Mouse (Mus musculus): ENCODE data around the gene Tgfbr3.

Tgfbr3 gene

DNA sequence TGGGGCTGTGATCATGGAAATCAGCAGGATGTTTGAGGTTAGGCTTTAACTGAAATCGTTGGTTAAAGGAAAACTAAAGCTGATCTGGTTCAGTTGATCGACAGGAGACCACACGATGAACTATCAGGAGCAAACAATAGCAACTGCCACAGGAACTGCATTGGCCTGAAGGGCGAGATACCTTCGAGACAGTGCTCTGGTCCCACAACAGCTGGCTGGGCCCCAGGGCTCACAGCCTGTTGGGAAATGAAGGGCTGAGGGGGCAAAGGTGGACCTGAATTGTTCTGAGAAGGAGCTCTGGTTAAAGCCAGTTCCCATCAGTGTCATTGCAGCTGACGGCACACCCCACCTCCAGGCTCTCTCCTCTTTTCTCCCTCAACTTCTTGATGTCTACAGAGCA is 52.5 kb downstream of the Tgfbr3 start:
- peak; percentile 32 for DNase-seq

DNA sequence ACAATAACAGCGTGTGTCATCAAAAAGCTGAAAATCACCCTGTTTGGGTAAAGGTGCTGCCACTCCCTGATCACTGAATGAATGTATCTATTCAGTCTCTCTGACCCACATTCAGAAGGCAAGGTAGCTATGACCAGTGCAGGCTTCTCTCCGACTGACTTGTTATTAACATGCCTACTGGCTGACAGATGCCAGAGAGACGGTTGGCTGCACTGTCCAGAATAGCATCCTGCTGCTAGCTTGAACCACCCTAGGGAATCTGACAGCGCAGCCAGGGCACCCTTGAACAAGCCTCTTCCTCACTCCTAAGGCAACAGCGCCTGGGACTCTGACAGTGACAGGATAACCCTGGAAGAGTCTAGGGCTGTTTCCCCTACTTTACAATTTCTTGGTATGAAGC is 53.4 kb downstream of the Tgfbr3 start:
- DNase-seq = no peak

DNA sequence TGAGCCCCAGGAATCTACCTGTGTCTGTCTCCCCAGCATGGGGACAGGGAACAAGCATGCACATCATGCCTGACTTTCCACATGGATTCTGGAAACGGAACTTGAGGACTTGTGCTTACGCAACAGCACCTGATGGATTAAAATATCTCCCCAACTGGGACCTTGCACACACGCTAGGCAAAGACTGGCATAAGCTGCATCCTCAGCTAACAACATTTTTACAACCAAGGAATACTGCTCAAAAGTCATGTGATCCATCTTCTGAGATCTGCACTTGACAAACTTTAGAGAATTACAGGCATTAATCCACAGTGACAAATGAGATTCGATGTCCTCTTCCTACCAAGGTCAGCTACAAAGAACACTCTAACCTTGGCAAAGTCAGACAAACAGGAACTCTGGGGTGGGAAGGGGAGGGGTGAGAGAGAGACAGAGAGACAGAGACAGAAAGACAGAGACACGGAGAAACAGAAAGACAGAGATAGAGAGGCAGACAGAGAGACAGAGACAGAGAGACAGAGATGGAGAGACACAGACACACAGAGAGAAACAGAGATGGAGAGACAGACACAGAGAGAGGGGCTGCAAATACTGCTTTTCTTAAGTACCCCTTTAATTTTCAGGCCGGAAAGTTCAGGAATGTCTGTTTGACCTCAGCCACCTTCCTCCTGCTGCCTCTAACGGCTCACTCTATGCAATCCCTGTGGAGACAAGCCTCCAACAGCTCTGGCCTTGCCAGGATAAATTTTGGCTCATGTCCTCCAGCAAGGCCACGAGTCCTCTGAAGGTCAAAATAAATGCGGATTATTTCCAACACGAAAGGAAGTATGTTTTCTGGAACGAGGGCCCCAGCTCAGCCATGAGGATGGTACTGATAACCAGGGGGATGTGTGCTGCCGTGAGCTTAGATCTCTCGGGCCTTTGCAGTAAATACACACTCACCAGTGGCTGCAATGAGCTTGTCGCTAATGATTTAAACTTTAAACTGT is 55.8 kb downstream of the Tgfbr3 start:
- DNase-seq = no peak

DNA sequence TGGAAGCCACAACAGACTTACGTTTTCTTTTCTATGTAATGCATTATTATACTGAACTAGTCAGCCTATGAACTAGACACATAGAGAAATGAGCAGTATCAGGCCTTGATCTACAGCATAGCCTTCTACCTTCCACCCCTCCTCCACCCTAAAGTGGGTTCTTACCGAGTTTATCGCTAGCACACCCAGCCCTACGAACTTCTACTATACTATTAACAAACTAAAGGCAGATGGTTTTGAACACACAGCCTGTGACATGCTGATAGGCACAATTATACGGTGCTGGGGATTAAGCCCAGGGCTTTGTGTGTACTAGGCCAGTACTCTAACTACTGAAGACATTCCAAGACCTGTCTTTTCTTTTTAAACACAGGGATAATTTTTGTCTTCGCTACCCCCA is 59.2 kb downstream of the Tgfbr3 start:
- DNase-seq = no peak

DNA sequence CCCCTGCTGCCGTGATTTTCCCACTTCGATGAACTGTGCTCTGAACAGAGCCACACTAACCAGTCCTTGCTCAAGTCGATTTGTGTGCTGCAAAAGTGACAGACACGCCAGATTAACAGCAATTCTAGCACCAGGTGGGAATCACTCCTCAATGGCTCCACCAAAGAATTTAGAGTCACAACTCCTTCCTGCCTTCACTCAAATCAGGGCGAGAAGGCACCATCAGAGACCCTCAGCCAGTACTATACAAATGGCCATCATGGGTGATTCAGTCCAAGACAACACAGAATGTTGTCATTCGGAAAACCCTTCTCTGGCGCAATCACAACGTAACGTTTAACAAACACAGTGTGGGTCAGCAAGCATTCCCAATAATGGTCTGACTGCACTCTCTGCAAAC is 60.4 kb downstream of the Tgfbr3 start:
- no peak for DNase-seq

DNA sequence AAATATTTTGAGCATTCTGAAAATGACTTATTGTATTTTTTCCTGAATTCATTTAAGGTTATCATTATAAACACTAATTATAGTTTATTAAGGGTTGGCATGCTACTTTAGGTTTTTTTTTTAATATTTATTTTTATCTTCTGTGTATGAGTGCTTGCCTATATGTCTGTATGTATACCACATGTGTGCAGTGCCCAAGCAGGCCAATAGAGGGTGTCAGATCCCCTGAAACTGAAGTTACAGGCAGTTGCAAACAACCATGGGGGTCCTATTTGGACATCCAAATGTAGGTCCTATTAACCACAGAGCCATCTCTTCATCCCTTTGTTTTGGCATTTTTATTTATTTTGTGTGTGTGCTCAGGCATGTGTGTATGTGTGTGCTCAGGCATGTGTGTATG is 61.8 kb downstream of the Tgfbr3 start:
- no peak for DNase-seq

DNA sequence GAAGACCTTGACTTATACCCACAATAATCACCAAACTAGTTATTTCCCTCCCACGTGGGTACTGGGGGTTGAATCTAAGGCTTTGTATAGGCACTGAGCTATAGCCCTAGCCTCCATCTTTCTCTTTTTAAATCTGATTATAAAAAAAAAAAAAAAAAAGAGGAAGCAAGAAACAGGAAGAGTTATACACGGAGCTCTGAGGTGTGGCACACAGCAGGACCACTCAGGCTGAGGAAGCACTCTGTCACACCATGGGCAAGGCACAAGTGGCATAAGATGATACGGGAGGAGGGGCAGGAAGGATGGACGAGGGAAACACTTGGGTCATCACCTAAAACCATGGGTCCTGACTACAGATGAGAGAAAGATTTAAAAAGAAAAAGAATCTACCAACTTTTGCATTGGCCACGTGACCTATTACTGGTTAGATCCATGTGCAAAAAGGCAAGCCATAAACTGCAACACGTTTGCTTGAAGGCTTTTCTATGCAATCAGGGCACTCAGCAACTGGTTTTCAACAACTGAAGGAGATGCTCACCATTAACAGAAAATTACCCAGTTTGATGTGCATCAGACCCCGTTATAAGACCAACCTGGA is 64.5 kb downstream of the Tgfbr3 start:
- DNase-seq = no peak

DNA sequence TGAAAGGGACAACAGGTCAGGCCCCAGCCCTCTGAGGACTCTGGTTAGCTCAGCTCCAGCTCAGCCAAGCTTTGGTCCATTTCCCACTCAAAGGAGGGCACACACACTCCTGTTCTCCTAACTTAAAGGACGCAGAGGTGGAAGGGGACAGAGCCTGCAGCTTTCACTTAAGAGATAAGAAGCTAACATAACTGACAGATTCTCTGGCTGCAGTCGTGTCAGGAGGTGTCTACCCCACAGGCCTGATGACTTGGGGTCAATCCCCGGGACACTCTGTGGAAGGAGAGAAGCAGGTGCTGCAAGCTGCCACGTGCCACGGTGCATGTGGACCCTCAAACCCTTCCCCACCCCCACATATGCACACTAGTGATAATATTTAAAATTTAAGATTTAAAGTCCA is 65.3 kb downstream of the Tgfbr3 start:
- DNase-seq = no peak

DNA sequence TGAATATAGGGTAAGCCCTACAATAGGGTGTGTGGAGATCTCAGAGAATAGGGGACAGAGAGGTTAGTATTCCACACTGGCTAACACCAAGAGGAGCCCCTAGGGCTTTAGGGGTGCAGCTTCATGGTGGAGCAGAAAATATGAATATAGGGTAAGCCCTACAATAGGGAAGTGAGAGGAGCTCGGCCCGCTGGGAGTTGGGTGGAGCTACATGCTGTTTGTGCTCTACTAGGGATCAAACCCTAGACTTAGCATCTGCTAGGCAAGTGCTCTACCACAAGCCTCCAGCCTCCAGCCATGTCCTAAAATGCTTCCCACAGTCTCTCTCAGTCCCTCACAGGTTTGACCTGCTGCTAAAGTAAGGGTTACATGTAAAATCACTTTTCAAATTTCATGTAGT is 65.9 kb downstream of the Tgfbr3 start:
- peak; percentile 46 for DNase-seq

DNA sequence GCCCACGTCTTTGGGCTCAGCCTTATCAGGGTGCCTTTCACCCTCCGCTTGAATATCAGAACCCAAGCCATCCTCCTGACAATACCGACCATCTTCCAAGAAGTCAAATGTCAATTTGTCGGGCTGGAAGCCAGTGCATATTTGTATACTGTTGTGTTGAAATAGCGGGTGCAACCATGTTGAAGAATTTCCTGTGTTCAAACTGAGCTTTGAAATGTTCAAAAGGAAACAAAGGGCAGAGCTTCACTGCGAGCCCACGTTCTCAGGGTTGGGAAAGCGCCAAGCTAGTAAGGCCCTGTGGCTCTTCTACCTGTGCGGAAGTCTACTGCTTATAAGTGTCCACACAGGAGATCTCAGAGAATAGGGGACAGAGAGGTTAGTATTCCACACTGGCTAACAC is 66.4 kb downstream of the Tgfbr3 start:
- DNase-seq = peak; percentile 39

DNA sequence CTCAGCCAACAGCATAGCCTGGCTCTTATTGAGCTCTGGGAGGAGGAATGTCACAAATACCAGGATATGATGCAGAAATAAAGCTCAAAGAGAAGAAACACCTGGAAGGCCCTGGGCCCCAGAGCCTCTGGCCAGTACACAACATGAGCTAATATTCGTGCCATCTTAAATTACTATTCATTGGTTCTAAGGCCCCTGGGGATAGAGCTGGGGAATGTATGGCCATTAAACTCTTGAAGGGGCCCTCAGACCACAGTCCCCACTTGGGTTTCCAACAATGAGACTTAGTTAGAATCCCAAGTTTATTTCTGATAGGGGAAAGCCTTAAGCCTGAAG is 66.8 kb downstream of the Tgfbr3 start:
- no peak for DNase-seq

DNA sequence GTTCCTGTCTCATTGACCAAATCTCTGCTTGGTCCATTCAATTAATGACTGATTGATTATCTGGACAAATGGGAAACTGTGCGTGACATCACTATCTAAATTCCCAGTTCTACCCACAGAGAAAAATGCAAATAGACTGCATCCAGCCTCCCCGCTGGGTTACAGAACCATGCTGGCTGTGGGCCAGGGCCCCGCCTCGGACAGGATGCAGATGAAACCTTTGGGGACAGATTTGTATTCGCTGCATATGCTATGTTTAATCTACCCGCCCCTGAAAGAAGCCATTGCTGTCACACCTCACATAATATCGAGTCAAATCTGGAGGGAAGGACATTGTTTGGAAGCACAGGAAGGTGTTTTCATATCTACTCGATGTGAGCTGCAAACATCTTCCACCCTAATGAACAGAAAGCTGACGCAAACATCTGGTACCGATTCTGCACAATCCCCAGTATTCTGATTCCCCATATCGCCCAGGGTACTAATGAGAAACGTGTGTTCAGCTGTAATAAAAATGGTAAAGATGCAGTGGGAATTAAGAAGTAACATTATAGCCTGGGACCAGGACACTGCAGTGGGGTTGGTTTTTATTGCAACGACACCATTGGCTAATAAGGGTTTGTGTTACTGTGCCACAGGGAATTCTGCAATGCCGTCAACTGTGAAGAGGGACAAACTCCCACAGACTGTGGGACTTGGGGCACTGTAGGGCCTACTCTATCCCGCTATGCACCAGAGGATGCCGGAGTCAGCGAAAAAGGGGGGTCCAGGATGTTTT is 67.3 kb downstream of the Tgfbr3 start:
- DNase-seq = no peak

DNA sequence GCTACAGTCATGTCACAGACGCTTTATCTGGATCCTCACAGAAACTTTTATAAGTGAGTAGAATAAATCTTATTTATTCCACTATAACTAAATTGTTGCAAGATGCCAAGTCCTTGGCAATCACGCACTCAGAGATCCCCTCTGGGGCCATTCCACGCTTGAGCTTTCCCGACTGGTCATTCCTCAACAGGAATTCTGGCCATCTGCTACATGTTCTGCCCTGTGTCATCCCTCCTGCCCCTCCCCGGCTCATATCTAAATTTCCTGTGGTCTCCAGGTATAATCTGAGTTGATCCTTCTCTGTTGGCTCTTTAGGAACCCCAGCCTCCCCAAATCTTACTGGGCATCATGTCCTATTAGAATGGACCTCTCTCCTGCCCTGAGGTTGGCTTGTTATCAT is 68.5 kb downstream of the Tgfbr3 start:
- DNase-seq = no peak

DNA sequence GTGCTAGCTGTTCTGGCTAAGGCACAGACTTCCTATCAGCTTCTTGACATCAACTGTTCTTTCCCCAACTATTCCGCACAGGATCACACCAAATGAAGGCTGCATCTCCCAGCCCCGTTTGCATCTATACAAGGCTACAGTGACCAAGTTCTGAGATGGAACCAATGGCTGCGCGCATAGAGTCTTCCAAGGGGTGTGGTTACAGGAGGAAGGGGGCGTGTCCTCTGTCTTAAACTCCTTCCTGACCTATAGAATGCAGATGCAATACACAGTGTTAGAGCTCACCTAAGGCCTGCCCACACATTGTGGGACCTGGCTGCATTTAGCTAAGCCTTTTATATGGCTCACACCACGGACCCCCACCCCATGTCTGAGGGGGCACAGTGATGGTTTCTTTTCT is 69.5 kb downstream of the Tgfbr3 start:
- no peak for DNase-seq

DNA sequence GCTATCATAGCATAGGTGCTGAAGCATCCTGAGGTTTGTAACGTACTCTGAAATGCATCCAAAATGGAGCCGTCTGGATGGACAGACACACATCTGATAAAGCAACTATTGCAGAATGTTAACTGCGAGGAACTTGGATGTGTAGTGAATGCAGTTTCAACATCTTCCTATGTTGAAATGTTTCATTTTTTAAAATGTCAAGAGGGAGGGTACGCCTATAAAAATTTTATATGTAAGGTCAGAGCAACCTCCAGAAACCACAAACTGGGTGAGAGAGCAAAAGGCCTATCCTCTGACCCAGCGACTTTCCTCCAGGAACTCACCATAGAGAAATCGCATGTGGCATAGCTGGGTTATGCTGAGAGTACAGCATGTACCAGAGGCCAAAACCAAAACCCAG is 70.1 kb downstream of the Tgfbr3 start:
- no peak for DNase-seq

DNA sequence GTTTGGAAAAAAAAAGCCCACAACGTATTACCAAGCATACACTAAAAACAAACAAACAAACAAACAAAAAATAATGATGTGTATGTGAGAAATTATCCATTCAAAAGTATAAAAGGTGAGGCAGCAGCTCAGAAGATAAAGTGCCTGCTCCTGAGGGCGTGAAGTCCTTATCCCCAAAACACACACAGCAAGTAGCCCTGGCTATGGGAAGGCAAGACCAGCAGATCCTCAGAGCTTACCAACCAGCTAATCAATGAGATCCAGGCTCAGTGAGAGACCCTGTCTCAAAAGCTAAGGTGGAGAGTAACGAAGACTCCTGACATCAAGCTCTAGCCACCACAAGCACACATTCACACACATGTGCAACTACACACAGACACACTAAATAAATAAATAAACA is 70.8 kb downstream of the Tgfbr3 start:
- no peak for DNase-seq

DNA sequence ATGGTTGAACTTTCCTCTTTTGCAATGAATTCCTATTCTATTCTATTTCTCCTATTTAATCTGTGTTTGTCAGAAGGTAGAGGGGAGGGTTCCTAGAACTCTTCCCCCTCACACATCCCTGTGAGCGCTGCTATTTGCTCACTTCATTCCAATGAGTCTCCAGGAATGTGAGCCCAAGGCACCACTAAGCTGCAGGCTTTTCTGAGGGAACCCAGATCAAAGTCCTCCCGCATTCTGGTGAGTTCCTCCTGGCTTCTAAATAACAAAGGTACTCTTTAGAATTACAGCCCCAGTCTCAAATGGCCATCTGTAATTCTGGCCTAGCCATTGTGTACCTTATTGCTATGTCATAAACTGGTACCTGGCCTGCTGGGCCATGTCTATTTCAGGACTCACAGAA is 72.3 kb downstream of the Tgfbr3 start:
- no peak for DNase-seq

DNA sequence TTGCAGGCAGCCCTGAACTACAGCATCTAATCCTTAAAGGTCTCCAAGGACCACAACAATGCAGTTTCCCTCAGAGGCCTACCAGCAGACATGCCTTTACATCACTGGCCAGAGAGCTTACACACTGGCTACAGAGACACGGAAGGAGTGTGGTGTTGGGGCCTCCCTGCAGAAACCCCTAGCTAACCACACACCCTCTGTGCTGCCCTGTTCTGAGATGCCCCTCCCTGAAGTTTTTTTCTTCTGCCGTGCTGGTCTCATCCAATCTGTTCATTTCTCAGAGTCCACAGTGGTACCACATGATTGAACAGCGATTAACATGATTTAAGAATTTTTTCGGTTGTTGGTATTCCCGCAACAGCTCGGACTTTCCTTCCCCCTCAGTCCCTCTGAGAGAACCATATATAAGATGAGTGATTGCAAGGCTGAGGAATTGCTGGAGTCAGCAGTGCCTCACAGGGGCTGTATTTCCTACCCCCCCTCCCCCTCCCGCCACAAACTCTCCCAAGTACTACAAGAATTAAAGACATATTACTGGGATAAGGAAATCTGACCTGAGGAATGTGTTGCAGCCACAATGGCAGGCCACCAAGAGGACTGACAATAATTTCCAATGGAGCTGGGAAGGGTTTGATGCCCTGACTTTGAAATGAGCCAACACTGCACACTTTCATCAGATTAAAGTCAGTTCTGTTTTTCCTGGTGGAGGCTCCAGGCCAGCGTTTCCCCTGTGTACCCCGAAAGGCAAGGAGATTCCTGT is 75.9 kb downstream of the Tgfbr3 start:
- no peak for DNase-seq

DNA sequence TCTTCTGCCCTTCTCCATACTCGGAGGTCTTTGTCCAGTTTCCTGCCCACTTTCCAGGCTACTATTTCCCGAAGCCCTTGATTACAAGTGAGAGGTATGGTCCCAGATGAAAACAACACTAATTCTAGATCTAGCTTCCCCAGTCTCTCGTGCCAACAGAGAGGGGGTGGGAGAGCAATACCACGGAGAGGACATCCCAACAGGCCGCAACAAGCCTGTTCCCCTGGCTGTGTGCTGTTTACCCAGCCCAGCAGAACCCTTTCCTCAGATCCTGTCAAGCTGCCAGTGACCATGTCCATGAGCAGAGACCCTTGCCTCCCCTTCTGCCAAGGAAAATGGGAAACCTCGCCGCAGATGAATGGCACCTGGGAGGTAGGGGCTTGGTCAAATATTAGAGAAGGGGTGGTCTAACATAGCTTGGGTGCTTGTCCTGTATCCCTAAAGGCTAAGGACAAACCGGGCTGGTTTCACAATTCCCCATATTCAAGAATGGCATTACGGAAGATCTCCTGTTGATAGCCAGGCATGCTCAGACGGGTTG is 77.5 kb downstream of the Tgfbr3 start:
- DNase-seq = no peak

DNA sequence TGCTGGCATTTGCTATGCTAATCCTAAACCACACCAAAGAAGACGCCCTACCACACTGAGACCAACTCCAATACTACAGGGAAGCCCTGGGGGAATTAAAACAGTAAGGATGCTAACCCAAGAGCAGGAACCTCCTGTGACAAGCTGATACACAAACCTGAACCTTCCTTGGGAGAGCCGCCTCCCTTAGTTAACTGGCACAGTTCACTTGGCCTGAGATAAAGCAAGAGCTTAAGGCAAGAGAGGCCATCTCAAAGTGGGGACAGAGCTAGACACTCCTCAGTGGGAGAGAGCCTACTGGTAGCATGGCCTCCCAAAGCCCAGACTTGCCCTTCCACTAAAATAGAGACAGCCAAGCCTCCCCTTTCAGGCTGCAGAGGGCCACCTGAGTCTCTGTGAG is 79.4 kb downstream of the Tgfbr3 start:
- DNase-seq = no peak

DNA sequence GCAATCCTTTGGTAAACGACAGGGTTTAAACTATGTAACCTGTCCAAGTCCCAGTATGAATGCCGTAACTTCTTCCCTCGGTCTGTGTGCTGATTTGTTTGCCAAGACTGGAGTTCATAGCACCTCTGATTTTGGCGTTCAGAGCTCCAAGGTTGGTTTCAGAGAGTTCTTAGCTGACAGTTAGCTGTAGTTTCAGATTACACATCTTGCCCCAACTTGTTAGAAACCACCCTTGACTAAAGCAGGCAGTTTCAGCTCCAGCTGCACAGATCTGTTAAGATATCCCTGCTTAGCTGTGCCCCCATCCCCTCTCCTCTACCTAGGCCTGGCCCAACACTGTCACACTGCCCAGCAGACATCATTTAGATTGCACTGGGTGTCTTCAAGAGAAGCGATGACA is 81.5 kb downstream of the Tgfbr3 start:
- DNase-seq = no peak

DNA sequence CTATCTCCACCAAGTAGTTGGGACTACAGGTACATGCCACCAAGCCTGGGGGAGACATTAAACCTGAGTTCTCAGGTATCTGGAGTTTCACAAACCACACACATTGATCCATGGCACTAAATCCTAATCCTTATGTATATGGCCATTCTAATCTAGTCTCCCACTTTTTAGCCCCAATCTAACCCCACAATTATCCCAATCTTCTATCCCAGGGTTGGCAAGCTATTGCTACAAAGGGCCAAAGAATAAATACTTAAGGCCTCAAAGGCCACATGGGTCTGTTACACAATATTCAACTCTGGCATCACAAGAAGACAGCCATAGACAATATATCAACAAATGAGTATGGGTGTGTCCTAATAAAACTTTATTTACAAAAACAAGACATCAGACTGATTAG is 85.1 kb downstream of the Tgfbr3 start:
- no peak for DNase-seq

All from thymus, postnatal 4 days (tissue).